Mouse (Mus musculus) heart, adult 11 months (tissue): ENCODE measurements around the gene Fam53b.
"Not testable (repeated sequence)": the region's sequence is repeated elsewhere in the genome, so short reads cannot be mapped to it uniquely, and the experiment has no call there.

Experiments
- DNase-seq: peaks from one replicate; pipeline ENCODE4 v3.0.0; 2022

Gene Fam53b

GRCm38 (mm10) chr7:132675922-132676321 lies 137.8 kb downstream of the Fam53b start:
- DNase-seq = no peak

- DNase-seq = peak; percentile 99
Measured at GRCm38 (mm10) chr7:132673931-132674755, 139.5 kb downstream of the Fam53b start.

- peak; percentile 99 for DNase-seq
Measured at GRCm38 (mm10) chr7:132672481-132672959, 141.2 kb downstream of the Fam53b start.

- DNase-seq = peak; percentile 99
Measured at GRCm38 (mm10) chr7:132670863-132671165, 142.9 kb downstream of the Fam53b start.

GRCm38 (mm10) chr7:132669999-132670862 lies 143.5 kb downstream of the Fam53b start:
- peak; percentile 97 for DNase-seq

- DNase-seq = peak; percentile 98
Measured at GRCm38 (mm10) chr7:132668604-132669003, 145.1 kb downstream of the Fam53b start.

- peak; percentile 89 for DNase-seq
Measured at GRCm38 (mm10) chr7:132666516-132666915, 147.2 kb downstream of the Fam53b start.

GRCm38 (mm10) chr7:132665664-132666382 lies 147.9 kb downstream of the Fam53b start:
- no peak for DNase-seq

- peak; percentile 85 for DNase-seq
Measured at GRCm38 (mm10) chr7:132664815-132665214, 148.9 kb downstream of the Fam53b start.

GRCm38 (mm10) chr7:132662831-132663230 lies 150.9 kb downstream of the Fam53b start:
- DNase-seq = not testable (repeated sequence)
